Mouse (Mus musculus): ENCODE results near the gene Vmn1r135. TPM values are rescaled to one million over a fixed set of nuclear protein-coding genes. Genes with fewer than 3 reads are reported as not detected.
"Not testable (repeated sequence)": the region's sequence is repeated elsewhere in the genome, so short reads cannot be mapped to it uniquely, and the experiment has no call there.

Vmn1r135 gene
- not detected in 2 replicates for polyA plus RNA-seq (2016; fragmentation: Nextera tagmentation; extraction: Ambion mirVana)

DNA sequence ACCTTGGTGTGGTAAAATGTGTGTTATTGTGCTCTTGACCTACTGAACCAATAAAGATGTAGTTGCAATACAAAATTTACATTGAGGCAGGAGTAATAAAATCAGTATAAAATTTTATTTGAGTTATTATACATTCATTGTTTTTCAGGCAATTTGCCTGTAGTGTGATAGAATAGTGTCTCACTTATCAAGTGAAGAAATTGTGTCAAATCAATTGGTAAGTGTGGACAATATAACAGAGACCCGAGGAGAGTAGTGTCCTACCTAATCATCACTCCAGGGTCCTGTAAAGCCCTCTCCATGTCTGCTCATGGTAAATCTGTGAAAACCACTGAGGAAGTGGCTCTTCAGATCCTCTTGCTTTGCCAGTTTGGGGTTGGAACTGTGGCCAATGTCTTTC, at the start of gene Vmn1r135:
TSS of gene Vmn1r135 (plus strand) at position 301 of the 400 bp plus-strand sequence.
- H3K27ac ChIP-seq; H3K36me3 ChIP-seq; H3K9ac ChIP-seq; ATAC-seq; H3K4me2 ChIP-seq; H3K27me3 ChIP-seq (replicated peaks); H3K4me3 ChIP-seq; H3K4me1 ChIP-seq; H3K9me3 ChIP-seq (replicated peaks): not testable (repeated sequence)
- WGBS (ENCODE audit: insufficient replicate concordance), result no CpG with 5 or more reads among the region's 1 CpGs

DNA sequence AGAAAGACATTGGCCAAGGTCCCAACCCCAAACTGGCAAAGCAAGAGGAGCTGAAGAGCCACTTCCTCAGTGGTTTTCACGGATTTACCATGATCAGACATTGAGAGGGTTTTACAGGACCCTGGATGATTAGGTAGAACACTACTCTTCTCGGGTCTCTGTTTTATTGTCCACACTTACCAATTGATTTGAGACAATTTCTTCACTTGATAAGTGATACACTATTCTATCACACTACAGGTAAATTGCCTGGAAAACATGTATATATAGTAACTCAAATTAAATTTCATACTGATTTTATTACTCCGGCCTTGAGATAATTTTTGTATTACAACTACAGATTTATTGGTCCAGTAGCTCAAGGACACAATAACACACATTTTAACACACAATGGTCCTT, 35.5 kb upstream of the Vmn1r135 start, which contains the start of gene Gm4177:
TSS of gene Gm4177 (minus strand) at position 101 of the 400 bp plus-strand sequence.
- not testable (repeated sequence) for ATAC-seq; H3K27ac ChIP-seq; H3K4me3 ChIP-seq; H3K36me3 ChIP-seq; H3K27me3 ChIP-seq (replicated peaks); H3K4me2 ChIP-seq; H3K9ac ChIP-seq; H3K4me1 ChIP-seq; H3K9me3 ChIP-seq (replicated peaks)
- no CpG with 5 or more reads among the region's 3 CpGs for WGBS (ENCODE audit: insufficient replicate concordance)

DNA sequence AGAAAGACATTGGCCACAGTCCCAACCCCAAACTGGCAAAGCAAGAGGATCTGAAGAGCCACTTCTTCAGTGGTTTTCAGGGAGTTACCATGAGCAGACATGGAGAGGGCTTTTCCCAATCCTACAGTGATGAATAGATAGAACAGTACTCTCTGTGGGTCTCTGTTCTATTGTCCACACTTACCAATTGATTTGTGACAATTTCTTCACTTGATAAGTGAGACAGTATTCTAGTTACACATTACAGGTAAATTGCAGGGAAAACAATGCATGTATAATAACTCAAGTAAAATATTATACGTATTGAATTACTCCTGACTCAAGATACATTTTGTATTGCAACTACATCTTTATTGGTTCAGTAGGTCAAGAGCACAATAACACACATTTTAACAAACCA, 12.0 kb downstream of the Vmn1r135 start, which contains the start of gene Gm5725:
TSS of gene Gm5725 (minus strand) at position 101 of the 400 bp plus-strand sequence.
- H3K4me3 ChIP-seq; H3K4me2 ChIP-seq; H3K27me3 ChIP-seq (replicated peaks); ATAC-seq; H3K36me3 ChIP-seq; H3K4me1 ChIP-seq; H3K9me3 ChIP-seq (replicated peaks); H3K27ac ChIP-seq; H3K9ac ChIP-seq: not testable (repeated sequence)
- WGBS (ENCODE audit: insufficient replicate concordance), result no CpG with 5 or more reads among the region's 1 CpGs

Other genes with a start within 250 kb of the Vmn1r135 start
- not detected in 2 replicates for gene Vmn1r132, start 218.3 kb upstream of the Vmn1r135 start, polyA plus RNA-seq (2016; fragmentation: Nextera tagmentation; extraction: Ambion mirVana)
- not detected in 2 replicates for gene Gm4175, start 70.9 kb upstream of the Vmn1r135 start, polyA plus RNA-seq (2016; fragmentation: Nextera tagmentation; extraction: Ambion mirVana)
- gene Gm4177, start 35.6 kb upstream of the Vmn1r135 start, polyA plus RNA-seq (2016; fragmentation: Nextera tagmentation; extraction: Ambion mirVana), result not detected in 2 replicates
- not detected in 2 replicates for gene Gm5725, start 11.9 kb downstream of the Vmn1r135 start, polyA plus RNA-seq (2016; fragmentation: Nextera tagmentation; extraction: Ambion mirVana)
- not detected in 2 replicates for gene Gm5891, start 88.9 kb downstream of the Vmn1r135 start, polyA plus RNA-seq (2016; fragmentation: Nextera tagmentation; extraction: Ambion mirVana)
- gene Vmn1r137, start 162.2 kb downstream of the Vmn1r135 start, polyA plus RNA-seq (2016; fragmentation: Nextera tagmentation; extraction: Ambion mirVana), result not detected in 2 replicates
- not detected in 2 replicates for gene Vmn1r138, start 196.5 kb downstream of the Vmn1r135 start, polyA plus RNA-seq (2016; fragmentation: Nextera tagmentation; extraction: Ambion mirVana)
- not detected in 2 replicates for gene Gm6176, start 224.0 kb downstream of the Vmn1r135 start, polyA plus RNA-seq (2016; fragmentation: Nextera tagmentation; extraction: Ambion mirVana)
- not detected in 2 replicates for gene Vmn1r139, start 236.7 kb downstream of the Vmn1r135 start, polyA plus RNA-seq (2016; fragmentation: Nextera tagmentation; extraction: Ambion mirVana)